Mouse (Mus musculus): Measurements from ENCODE around the gene Tmem51.

Gene Tmem51

GRCm38 (mm10) chr4:142084131-142084899 is at the start of gene Tmem51:
TSS of gene Tmem51 (minus strand) at chr4:142084304.
- DNase-seq (ENCODE audit: low spot score in 2 of 2) = peak in 1 of 2 experiments; percentile 14

GRCm38 (mm10) chr4:142130162-142130561 is 46.1 kb upstream of the Tmem51 start:
- DNase-seq (ENCODE audit: low spot score in 2 of 2) = no peak

GRCm38 (mm10) chr4:142127275-142127788 is 43.2 kb upstream of the Tmem51 start:
- DNase-seq (ENCODE audit: low spot score in 2 of 2) = no peak

- no peak for DNase-seq (ENCODE audit: low spot score in 2 of 2)
Observed at GRCm38 (mm10) chr4:142126641-142127274, 42.7 kb upstream of the Tmem51 start.

GRCm38 (mm10) chr4:142121164-142121563 is 37.1 kb upstream of the Tmem51 start:
- no peak for DNase-seq (ENCODE audit: low spot score in 2 of 2)

GRCm38 (mm10) chr4:142118522-142118921 is 34.4 kb upstream of the Tmem51 start:
- no peak for DNase-seq (ENCODE audit: low spot score in 2 of 2)

- no peak for DNase-seq (ENCODE audit: low spot score in 2 of 2)
Observed at GRCm38 (mm10) chr4:142117993-142118392, 33.9 kb upstream of the Tmem51 start.

GRCm38 (mm10) chr4:142113306-142113705 is 29.2 kb upstream of the Tmem51 start:
- DNase-seq (ENCODE audit: low spot score in 2 of 2) = peak in 1 of 2 experiments; percentile 17

GRCm38 (mm10) chr4:142103081-142103671 is 19.1 kb upstream of the Tmem51 start:
- no peak for DNase-seq (ENCODE audit: low spot score in 2 of 2)

- peak; percentile 12 to 42 for DNase-seq (ENCODE audit: low spot score in 2 of 2)
Observed at GRCm38 (mm10) chr4:142098303-142098702, 14.2 kb upstream of the Tmem51 start.

GRCm38 (mm10) chr4:142097871-142098270 is 13.8 kb upstream of the Tmem51 start:
- no peak for DNase-seq (ENCODE audit: low spot score in 2 of 2)

- DNase-seq (ENCODE audit: low spot score in 2 of 2) = no peak
Observed at GRCm38 (mm10) chr4:142095513-142096241, 11.6 kb upstream of the Tmem51 start.

- DNase-seq (ENCODE audit: low spot score in 2 of 2) = no peak
Observed at GRCm38 (mm10) chr4:142094386-142094785, 10.3 kb upstream of the Tmem51 start.

GRCm38 (mm10) chr4:142091100-142091499 is 7.0 kb upstream of the Tmem51 start:
- DNase-seq (ENCODE audit: low spot score in 2 of 2) = no peak

- DNase-seq (ENCODE audit: low spot score in 2 of 2) = no peak
Observed at GRCm38 (mm10) chr4:142089966-142090365, 5.9 kb upstream of the Tmem51 start.

GRCm38 (mm10) chr4:142088836-142089235 is 4.7 kb upstream of the Tmem51 start:
- DNase-seq (ENCODE audit: low spot score in 2 of 2) = no peak

GRCm38 (mm10) chr4:142088409-142088808 is 4.3 kb upstream of the Tmem51 start:
- DNase-seq (ENCODE audit: low spot score in 2 of 2) = no peak

- DNase-seq (ENCODE audit: low spot score in 2 of 2) = no peak
Observed at GRCm38 (mm10) chr4:142084936-142085563, 946 bp upstream of the Tmem51 start.

GRCm38 (mm10) chr4:142083762-142084130 is 358 bp downstream of the Tmem51 start:
- peak; percentile 15 to 29 for DNase-seq (ENCODE audit: low spot score in 2 of 2)

- DNase-seq (ENCODE audit: low spot score in 2 of 2) = no peak
Observed at GRCm38 (mm10) chr4:142083193-142083592, 911 bp downstream of the Tmem51 start.

GRCm38 (mm10) chr4:142082703-142083102 is 1.4 kb downstream of the Tmem51 start:
- no peak for DNase-seq (ENCODE audit: low spot score in 2 of 2)
